Mouse (Mus musculus): ENCODE measurements around the gene A630095N17Rik.
"Not testable (repeated sequence)": the region's sequence is repeated elsewhere in the genome, so short reads cannot be mapped to it uniquely, and the experiment has no call there.

Gene A630095N17Rik

GRCm38 (mm10) chr1:75244175-75244826, 12.4 kb upstream of the A630095N17Rik start:
- DNase-seq (ENCODE audit: extremely low read depth, low read depth, low spot score), result no peak

GRCm38 (mm10) chr1:75243411-75243810, 11.5 kb upstream of the A630095N17Rik start:
- DNase-seq (ENCODE audit: extremely low read depth, low read depth, low spot score), result no peak

GRCm38 (mm10) chr1:75239591-75239990, 7.7 kb upstream of the A630095N17Rik start:
- DNase-seq (ENCODE audit: extremely low read depth, low read depth, low spot score), result no peak

- DNase-seq (ENCODE audit: extremely low read depth, low read depth, low spot score), result no peak
Observed at GRCm38 (mm10) chr1:75236117-75237050, 4.5 kb upstream of the A630095N17Rik start, which contains the start of gene Dnajb2. Dnajb2 (plus strand) TSS chr1:75236406.

- DNase-seq (ENCODE audit: extremely low read depth, low read depth, low spot score), result no peak
Observed at GRCm38 (mm10) chr1:75234606-75235005, 2.7 kb upstream of the A630095N17Rik start.

GRCm38 (mm10) chr1:75232489-75232888, 587 bp upstream of the A630095N17Rik start:
- not testable (repeated sequence) for DNase-seq (ENCODE audit: extremely low read depth, low read depth, low spot score)

GRCm38 (mm10) chr1:75231224-75231623, 678 bp downstream of the A630095N17Rik start:
- DNase-seq (ENCODE audit: extremely low read depth, low read depth, low spot score), result no peak

- DNase-seq (ENCODE audit: extremely low read depth, low read depth, low spot score), result no peak
Observed at GRCm38 (mm10) chr1:75230335-75230994, 1.4 kb downstream of the A630095N17Rik start.

GRCm38 (mm10) chr1:75229158-75229557, 2.7 kb downstream of the A630095N17Rik start:
- DNase-seq (ENCODE audit: extremely low read depth, low read depth, low spot score), result no peak

GRCm38 (mm10) chr1:75227653-75228052, 4.2 kb downstream of the A630095N17Rik start:
- no peak for DNase-seq (ENCODE audit: extremely low read depth, low read depth, low spot score)

GRCm38 (mm10) chr1:75226138-75226537, 5.8 kb downstream of the A630095N17Rik start:
- no peak for DNase-seq (ENCODE audit: extremely low read depth, low read depth, low spot score)

GRCm38 (mm10) chr1:75225473-75225872, 6.4 kb downstream of the A630095N17Rik start:
- no peak for DNase-seq (ENCODE audit: extremely low read depth, low read depth, low spot score)

GRCm38 (mm10) chr1:75223532-75223931, 8.4 kb downstream of the A630095N17Rik start:
- DNase-seq (ENCODE audit: extremely low read depth, low read depth, low spot score), result no peak

GRCm38 (mm10) chr1:75222926-75223325, 9.0 kb downstream of the A630095N17Rik start:
- no peak for DNase-seq (ENCODE audit: extremely low read depth, low read depth, low spot score)

- DNase-seq (ENCODE audit: extremely low read depth, low read depth, low spot score), result no peak
Observed at GRCm38 (mm10) chr1:75221538-75221937, 10.4 kb downstream of the A630095N17Rik start.

- DNase-seq (ENCODE audit: extremely low read depth, low read depth, low spot score), result no peak
Observed at GRCm38 (mm10) chr1:75219531-75219930, 12.4 kb downstream of the A630095N17Rik start, which contains the start of gene Tuba4a. Tuba4a (minus strand) TSS chr1:75219865.

- DNase-seq (ENCODE audit: extremely low read depth, low read depth, low spot score), result no peak
Observed at GRCm38 (mm10) chr1:75219078-75219477, 12.8 kb downstream of the A630095N17Rik start.

- DNase-seq (ENCODE audit: extremely low read depth, low read depth, low spot score), result no peak
Observed at GRCm38 (mm10) chr1:75218227-75219001, 13.5 kb downstream of the A630095N17Rik start.

GRCm38 (mm10) chr1:75217893-75218226, 14.0 kb downstream of the A630095N17Rik start:
- no peak for DNase-seq (ENCODE audit: extremely low read depth, low read depth, low spot score)

- no peak for DNase-seq (ENCODE audit: extremely low read depth, low read depth, low spot score)
Observed at GRCm38 (mm10) chr1:75216797-75217585, 14.9 kb downstream of the A630095N17Rik start.
